Mouse (Mus musculus): ENCODE measurements around the gene Ptpro.

DNA sequence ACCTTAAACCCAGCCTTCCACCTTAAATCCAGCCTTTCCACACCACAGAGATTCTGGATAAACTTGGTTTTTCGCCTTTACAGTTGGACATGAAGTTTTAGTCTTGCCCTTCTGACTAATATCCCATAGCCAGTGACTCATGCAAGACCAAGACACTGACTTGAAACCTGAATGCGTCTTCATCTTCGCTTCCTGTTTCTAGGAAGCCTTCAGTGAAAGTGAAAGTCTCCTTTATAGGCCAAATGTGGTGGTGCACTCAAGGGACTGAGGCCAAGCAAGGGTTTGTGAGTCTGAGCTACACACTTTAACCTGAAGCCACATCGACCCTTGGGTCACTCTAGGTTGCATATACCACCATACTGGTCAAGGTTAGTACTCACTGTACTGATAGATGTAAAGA lies 50.4 kb downstream of the Ptpro start:
- TF ChIP-seq CTCF (conservative IDR thresholded peaks at IDR 0.05; ENCODE audit: low read length): no peak
- TF ChIP-seq NANOG (IDR thresholded peaks at IDR 0.05; ENCODE audit: borderline replicate concordance, low read length): no peak
- TF ChIP-seq POU5F1 (IDR thresholded peaks at IDR 0.05; ENCODE audit: borderline replicate concordance, low read length): no peak

All from E14TG2a.4 (cell line).